Mouse (Mus musculus) stomach, postnatal 0 days (tissue): Measurements from ENCODE around the gene Lmo7. TPM values are rescaled to one million over a fixed set of nuclear protein-coding genes. Genes with fewer than 3 reads are reported as not detected.

Experiments
- ATAC-seq: fragments of 200-750 bp; cut with Nextera tagmentation; 2 replicates; pipeline ENCODE4 v1.8.0; 2017; ENCODE audit not compliant: low FRiP score, low TSS enrichment
- DNase-seq: peaks from one replicate; pipeline ENCODE4 v3.0.0-alpha.2; 2016; ENCODE audit warnings: low spot score
- H3K27ac ChIP-seq: fragments of 300-500 bp; sonication (generic); replicated peaks from 2 replicates; pipeline ENCODE4 v1.5.1; 2014; ENCODE audit warnings: mild to moderate bottlenecking, control low read depth
- H3K27me3 ChIP-seq: fragments of 300-500 bp; sonication (generic); 2 replicates; pipeline ENCODE4 v1.6.1; 2014; ENCODE audit warnings: low read length; ENCODE audit not compliant: control insufficient read depth, insufficient read depth
- H3K36me3 ChIP-seq: fragments of 300-500 bp; sonication (generic); 2 replicates; pipeline ENCODE4 v1.6.1; 2014; ENCODE audit warnings: low read length, mixed read lengths; ENCODE audit not compliant: control insufficient read depth, insufficient read depth
- H3K4me1 ChIP-seq: fragments of 300-500 bp; sonication (generic); replicated peaks from 2 replicates; pipeline ENCODE4 v1.6.1; 2014; ENCODE audit warnings: antibody characterized with exemption; ENCODE audit not compliant: control insufficient read depth, insufficient read depth
- H3K4me2 ChIP-seq: fragments of 300-500 bp; sonication (generic); replicated peaks from 2 replicates; pipeline ENCODE4 v1.6.1; 2014; ENCODE audit warnings: low read depth, mild to moderate bottlenecking, control low read depth, moderate library complexity
- H3K4me3 ChIP-seq: fragments of 300-500 bp; sonication (generic); 2 replicates; pipeline ENCODE4 v1.5.1; 2014; ENCODE audit warnings: low read depth, low read length, control low read depth
- H3K9ac ChIP-seq: fragments of 300-500 bp; sonication (generic); 2 replicates; pipeline ENCODE4 v1.6.1; 2014; ENCODE audit warnings: mild to moderate bottlenecking, low read length, control low read depth, mixed read lengths
- H3K9me3 ChIP-seq: fragments of 300-500 bp; sonication (generic); 2 replicates; pipeline ENCODE4 v1.6.1; 2016; ENCODE audit warnings: low read length; ENCODE audit not compliant: control insufficient read depth
- CTCF ChIP-seq: IDR thresholded peaks from 2 replicates; pipeline ENCODE4 v1.5.1; 2016; ENCODE audit warnings: antibody characterized with exemption, low read depth, mild to moderate bottlenecking, moderate library complexity
- EP300 ChIP-seq: optimal IDR thresholded peaks from 2 replicates; pipeline ENCODE3; 2016; ENCODE audit warnings: antibody characterized with exemption
- WGBS: fragments of 180-500 bp; shearing (Covaris S2); extraction: QIAGEN DNeasy Blood & Tissue Kit; methylation state at CpG from one replicate; pipeline ENCODE4 v1.1.7; 2014; 5-methylcytosine and 5-hydroxymethylcytosine counted together
- polyA plus RNA-seq: library from polyadenylated mRNA; unstranded; fragments of >200 nt; fragmentation: Nextera tagmentation; extraction: Ambion mirVana; gene quantifications from 2 replicates; pipeline ENCODE4 v1.2.1, GENCODE M21; 2015

The Lmo7 gene
- polyA plus RNA-seq, 1 experiment from 2014 or later, result 20.4 TPM

DNA sequence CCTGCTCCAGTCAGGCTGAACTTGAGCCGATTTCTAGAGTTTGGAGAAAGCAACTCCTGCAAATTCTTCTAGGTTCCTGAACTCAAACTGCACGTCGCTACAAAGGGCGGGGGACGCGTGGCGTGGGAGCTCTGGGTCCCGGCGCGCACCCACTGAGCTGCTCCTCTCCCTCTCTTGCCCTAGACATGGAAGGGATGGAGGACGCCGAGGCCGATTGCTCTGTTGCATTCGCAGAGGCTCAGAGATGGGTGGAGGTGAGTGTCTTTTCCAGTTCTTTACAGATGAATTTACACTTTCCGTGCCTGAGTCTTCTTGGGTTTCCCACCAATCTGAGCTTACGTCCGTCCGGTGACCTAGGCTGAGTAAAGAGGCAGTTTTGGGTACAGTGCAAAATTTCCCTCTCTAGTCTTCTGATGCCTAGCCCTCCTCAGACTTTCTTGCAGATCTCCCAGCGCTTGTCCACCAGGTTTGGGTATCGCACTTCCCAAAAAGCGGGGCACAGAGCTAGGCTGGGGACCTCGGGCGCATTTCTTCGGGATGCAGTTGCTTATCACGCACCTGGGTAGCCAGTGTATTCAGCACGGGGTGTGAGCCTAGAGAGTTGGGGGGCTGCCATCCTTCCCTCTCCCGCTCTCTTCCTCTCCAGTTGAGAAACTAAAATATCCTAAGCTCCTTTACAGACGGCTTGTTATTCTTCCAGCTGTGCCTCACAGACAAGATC is 375 bp downstream of the Lmo7 start:
- Histone ChIP-seq H3K9ac (peak overlapping the region; percentile 75), H3K4me3 (peak overlapping the region; percentile 66), H3K27me3 (no peaks in the 10 kb centered on the region), H3K4me1 (no peaks in the 10 kb centered on the region), H3K36me3 (no peaks in the 10 kb centered on the region), H3K27ac (no peak overlapping the region), H3K9me3 (no peaks in the 10 kb centered on the region), H3K4me2 (peak overlapping the region; percentile 98)
- DNase-seq, result no peak
- ATAC-seq, result peak; percentile 51; the same call in 1 of the 2 replicates
- TF ChIP-seq CTCF (no peak), EP300 (no peak)
- WGBS, result 4% methylated on average over 28 of the region's 28 CpGs

GRCm38 (mm10) chr14:101733542-101734303 is 4.0 kb downstream of the Lmo7 start:
- Histone ChIP-seq H3K9ac (no peak overlapping the region), H3K27ac (no peak overlapping the region), H3K36me3 (no peaks in the 10 kb centered on the region), H3K4me1 (no peaks in the 10 kb centered on the region), H3K4me3 (no peak overlapping the region), H3K9me3 (no peaks in the 10 kb centered on the region), H3K27me3 (no peaks in the 10 kb centered on the region), H3K4me2 (no peak overlapping the region)
- 23% methylated on average over 10 of the region's 10 CpGs for WGBS
- TF ChIP-seq CTCF (no peak), EP300 (no peak)
- ATAC-seq (no peak), DNase-seq (no peak)

- DNase-seq (no peak), ATAC-seq (no peak)
- Histone ChIP-seq H3K4me2 (no peak overlapping the region), H3K27ac (no peak overlapping the region), H3K36me3 (no peaks in the 10 kb centered on the region), H3K9me3 (no peaks in the 10 kb centered on the region), H3K4me1 (no peaks in the 10 kb centered on the region), H3K9ac (no peak overlapping the region), H3K4me3 (no peak overlapping the region), H3K27me3 (no peaks in the 10 kb centered on the region)
- TF ChIP-seq EP300, result no peak
- no peak for TF ChIP-seq CTCF
- 75% methylated on average over 4 of the region's 4 CpGs for WGBS
Measured at GRCm38 (mm10) chr14:101737501-101737900, 7.7 kb downstream of the Lmo7 start.

DNA sequence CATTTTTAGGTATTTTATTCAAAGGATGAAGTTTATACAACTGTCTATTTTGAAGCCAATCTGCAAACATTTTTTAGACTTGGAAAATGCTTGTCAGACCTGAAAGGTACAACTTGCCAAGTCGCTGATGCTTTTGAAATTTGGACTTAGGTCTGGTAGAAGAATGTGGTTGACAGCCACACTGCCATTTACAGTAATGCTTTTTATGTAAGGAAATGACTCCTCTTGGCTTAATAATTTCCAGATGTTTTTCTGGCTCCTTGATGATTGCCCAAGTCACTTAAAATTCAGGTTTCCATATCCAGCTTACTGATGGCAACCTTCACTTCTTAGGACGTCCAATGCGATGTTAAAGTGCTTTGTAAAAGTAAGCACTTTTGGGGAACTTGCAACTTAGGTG is 16.9 kb downstream of the Lmo7 start:
- Histone ChIP-seq H3K4me1 (no peaks in the 10 kb centered on the region), H3K36me3 (no peaks in the 10 kb centered on the region), H3K4me3 (no peak overlapping the region), H3K9me3 (no peaks in the 10 kb centered on the region), H3K4me2 (no peak overlapping the region), H3K27me3 (no peaks in the 10 kb centered on the region), H3K27ac (no peak overlapping the region), H3K9ac (no peak overlapping the region)
- no peak for DNase-seq
- TF ChIP-seq EP300 (no peak), CTCF (no peak)
- WGBS, result 67% methylated on average over 3 of the region's 3 CpGs
- ATAC-seq, result no peak

- H3K4me1 ChIP-seq, result no peaks in the 10 kb centered on the region
- no peaks in the 10 kb centered on the region for H3K9me3 ChIP-seq
- 95% methylated on average over 11 of the region's 11 CpGs for WGBS
- DNase-seq (no peak), ATAC-seq (no peak)
- no peak overlapping the region for H3K27ac ChIP-seq
- no peak overlapping the region for H3K4me2 ChIP-seq
- TF ChIP-seq EP300, result no peak
- TF ChIP-seq CTCF, result no peak
- no peak overlapping the region for H3K9ac ChIP-seq
- H3K36me3 ChIP-seq, result no peaks in the 10 kb centered on the region
- H3K4me3 ChIP-seq, result no peak overlapping the region
- no peaks in the 10 kb centered on the region for H3K27me3 ChIP-seq
Measured at GRCm38 (mm10) chr14:101747811-101748210, 18.1 kb downstream of the Lmo7 start.

GRCm38 (mm10) chr14:101748436-101748835 is 18.7 kb downstream of the Lmo7 start:
- H3K4me2 ChIP-seq, result no peak overlapping the region
- H3K9me3 ChIP-seq, result no peaks in the 10 kb centered on the region
- H3K27me3 ChIP-seq, result no peaks in the 10 kb centered on the region
- H3K36me3 ChIP-seq, result no peaks in the 10 kb centered on the region
- ATAC-seq (no peak), DNase-seq (no peak)
- no peak overlapping the region for H3K4me3 ChIP-seq
- no peak overlapping the region for H3K27ac ChIP-seq
- TF ChIP-seq EP300 (no peak), CTCF (no peak)
- H3K9ac ChIP-seq, result no peak overlapping the region
- 75% methylated on average over 7 of the region's 7 CpGs for WGBS
- no peaks in the 10 kb centered on the region for H3K4me1 ChIP-seq
